Mouse (Mus musculus) monocyte, adult 59 days (primary cell): Measurements from ENCODE around the gene Crybg3. TPM values are rescaled to one million over a fixed set of nuclear protein-coding genes. Genes with fewer than 3 reads are reported as not detected.

Experiments
- total RNA-seq, 2 experiments: library from RNA; stranded (reverse); gene quantifications; one replicate each; pipeline ENCODE4 v1.2.4; 2023

Crybg3 gene
- total RNA-seq: 10 to 100 TPM; 37.5 to 40.8 TPM

DNA sequence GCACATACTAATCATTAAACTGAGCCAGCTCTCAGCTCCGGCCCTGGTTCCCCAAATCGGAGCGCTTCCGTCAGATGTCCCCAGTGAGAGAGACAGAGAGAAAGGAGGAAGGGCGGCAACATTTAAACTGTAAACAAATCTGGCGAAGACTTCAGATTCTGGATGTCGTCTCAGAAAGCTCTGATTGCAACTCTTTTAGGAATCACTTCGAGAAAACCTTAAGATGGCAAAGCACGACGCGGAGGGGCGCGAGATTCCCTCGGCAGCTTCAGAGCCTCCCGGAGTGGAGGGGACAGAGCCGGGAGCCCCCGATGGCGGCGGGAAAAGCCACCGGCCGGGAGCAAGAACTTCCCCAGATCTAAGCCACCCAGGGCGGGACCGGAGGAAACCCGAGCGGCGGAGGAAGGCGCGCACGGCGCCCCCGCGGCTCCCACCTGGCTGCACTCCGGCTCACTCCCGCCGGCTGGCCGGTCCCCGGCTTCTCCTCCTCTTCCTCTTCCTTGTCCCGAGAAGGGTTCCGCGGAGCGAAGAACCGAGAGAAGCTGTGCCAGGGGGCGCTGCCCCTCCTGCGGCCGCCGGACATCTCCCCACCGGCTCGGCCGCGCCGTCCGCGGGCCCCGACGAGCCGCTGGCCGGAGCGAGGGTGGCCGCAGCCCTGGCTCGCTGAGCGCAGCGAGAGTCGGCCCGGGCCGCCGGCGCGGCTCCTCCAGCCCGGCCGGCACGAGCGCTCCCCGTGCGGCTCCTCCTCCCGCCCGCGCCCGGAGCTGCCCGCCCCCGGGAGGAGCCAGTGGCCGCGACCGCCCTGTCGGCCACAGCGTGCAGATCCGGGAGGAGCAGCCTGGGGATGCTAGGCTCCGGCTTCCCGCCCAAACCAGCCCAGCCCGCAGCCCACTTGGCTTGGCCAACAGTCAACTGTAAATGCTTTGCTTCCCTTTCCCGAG, at the start of gene Crybg3:
Gene Crybg3, minus strand, starts transcription at position 669 of the 941 bp plus-strand sequence.

DNA sequence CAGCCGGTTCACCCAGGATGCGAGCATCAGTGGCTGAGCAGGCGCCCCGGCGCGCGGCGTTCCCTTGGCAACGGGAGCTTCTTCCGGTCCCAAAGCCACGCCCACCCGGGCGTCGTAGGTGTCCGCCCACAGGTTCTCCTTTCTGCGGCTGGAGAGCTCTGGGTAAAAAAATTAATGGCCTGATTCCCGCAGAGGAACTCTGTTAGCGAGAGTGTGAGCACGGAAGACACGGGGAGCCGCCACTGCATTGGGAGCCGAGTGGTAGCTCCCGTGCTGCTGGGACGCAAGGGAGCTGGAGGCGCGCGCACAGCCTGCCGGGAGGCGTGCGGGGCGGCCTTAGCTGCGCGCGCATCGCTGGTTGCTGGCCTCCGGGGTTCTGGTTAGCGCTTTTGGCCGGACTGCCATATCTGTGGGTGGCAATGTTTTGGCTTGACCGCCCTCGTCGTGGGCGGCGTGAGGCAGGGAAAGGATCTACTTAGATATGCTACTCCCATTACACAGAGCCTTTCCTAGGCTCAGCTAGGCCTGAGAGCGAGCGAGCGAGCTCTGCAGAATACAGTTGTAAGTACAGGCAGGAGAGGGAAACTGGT, 38.4 kb upstream of the Crybg3 start, which contains the start of gene Arl6:
Gene Arl6, minus strand, starts transcription at position 290 of the 590 bp plus-strand sequence.

DNA sequence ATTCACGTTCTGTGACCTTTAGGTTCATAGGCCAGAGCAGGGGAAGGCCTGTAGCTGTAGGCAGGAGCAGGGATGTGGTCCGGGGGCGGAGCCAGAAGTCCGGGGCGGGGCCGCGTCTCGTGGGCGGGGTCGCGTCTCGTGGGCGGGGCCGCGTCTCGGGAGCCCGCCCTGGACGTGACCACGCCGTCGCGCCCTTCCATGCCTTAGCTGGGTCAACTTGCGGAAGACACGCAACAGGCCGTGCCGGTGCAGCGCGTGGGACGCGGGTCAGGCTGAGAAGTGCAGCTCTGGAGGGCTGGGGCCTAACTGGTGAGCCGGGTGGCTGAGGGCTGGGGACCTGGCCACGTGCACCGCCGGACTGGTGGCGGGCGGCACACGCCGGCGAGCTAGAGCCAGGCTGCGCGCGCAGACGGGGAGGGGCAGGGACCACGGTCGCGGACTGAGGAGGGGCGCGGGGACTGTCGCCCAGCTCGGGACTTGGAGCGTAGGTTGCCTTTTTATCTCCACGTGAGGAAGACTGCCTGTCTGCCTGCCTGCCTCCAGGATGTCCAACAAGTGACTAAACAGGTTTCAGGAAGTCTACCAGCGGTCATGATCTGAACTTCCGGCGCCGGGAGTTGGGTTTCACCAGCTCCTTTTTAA, 129.0 kb downstream of the Crybg3 start, which contains the start of gene Riox2:
Gene Riox2, plus strand, starts transcription at position 139 of the 642 bp plus-strand sequence.

Other genes starting within 250 kb of the Crybg3 start
- gene Olfr209, start 237.0 kb downstream of the Crybg3 start, total RNA-seq: not detected
- not detected for gene Gabrr3, start 193.6 kb downstream of the Crybg3 start, total RNA-seq
- 10 to 100 TPM; 19.5 to 22.6 TPM for gene Riox2, start 129.2 kb downstream of the Crybg3 start, total RNA-seq
- 1 to 10 TPM; 1.9 to 2.2 TPM for gene Arl6, start 38.4 kb upstream of the Crybg3 start, total RNA-seq